Mouse (Mus musculus): Measurements from ENCODE around the gene Wars. TPM values are rescaled to one million over a fixed set of nuclear protein-coding genes. Genes with fewer than 3 reads are reported as not detected.

Gene Wars
- total RNA-seq (2014; rRNA removed) (11.7 and 14.2 TPM in 2 replicates), polyA plus RNA-seq (2012; rRNA removed) (20.2 and 24.3 TPM in 2 replicates)

GRCm38 (mm10) chr12:108893715-108894431 lies at the start of gene Wars:
Gene Wars (minus strand): TSS chr12:108894174.
- Histone ChIP-seq H3K4me3 (ENCODE audit: insufficient read depth, low read depth, low read length) (peak within 1 kb of the TSS; percentile 70), H3K9ac (ENCODE audit: low read depth, low read length) (peak within 1 kb of the TSS; percentile 63), H3K36me3 (ENCODE audit: control insufficient read depth, insufficient read depth, low read length) (no peaks in the 10 kb centered on the region), H3K27me3 (ENCODE audit: control insufficient read depth, insufficient read depth, low read length) (no peaks in the 10 kb centered on the region), H3K79me2 (ENCODE audit: control insufficient read depth, insufficient read depth, low read length) (peaks cover 10% of the 10 kb centered on the region; the same call in 1 of the 2 replicates), H3K4me1 (ENCODE audit: control insufficient read depth, insufficient read depth, low read length) (peaks cover 12% of the 10 kb centered on the region), H3K27ac (replicated peaks; ENCODE audit: insufficient read depth, low read depth, low read length) (peak within 1 kb of the TSS; percentile 32)
- TF ChIP-seq CTCF (IDR thresholded peaks at IDR 0.05; ENCODE audit: low read depth, low read length) (no peak), POLR2A (IDR thresholded peaks at IDR 0.05; ENCODE audit: extremely low read depth, insufficient read depth, low read length) (0 out of 2 replicates have a peak, but pooled peaks have one; percentile 35)
- DNase-seq (ENCODE audit: extremely low read depth, low read depth, low spot score): peak; percentile 89
- WGBS: under 1% methylated on average over 58 of the region's 58 CpGs

DNA sequence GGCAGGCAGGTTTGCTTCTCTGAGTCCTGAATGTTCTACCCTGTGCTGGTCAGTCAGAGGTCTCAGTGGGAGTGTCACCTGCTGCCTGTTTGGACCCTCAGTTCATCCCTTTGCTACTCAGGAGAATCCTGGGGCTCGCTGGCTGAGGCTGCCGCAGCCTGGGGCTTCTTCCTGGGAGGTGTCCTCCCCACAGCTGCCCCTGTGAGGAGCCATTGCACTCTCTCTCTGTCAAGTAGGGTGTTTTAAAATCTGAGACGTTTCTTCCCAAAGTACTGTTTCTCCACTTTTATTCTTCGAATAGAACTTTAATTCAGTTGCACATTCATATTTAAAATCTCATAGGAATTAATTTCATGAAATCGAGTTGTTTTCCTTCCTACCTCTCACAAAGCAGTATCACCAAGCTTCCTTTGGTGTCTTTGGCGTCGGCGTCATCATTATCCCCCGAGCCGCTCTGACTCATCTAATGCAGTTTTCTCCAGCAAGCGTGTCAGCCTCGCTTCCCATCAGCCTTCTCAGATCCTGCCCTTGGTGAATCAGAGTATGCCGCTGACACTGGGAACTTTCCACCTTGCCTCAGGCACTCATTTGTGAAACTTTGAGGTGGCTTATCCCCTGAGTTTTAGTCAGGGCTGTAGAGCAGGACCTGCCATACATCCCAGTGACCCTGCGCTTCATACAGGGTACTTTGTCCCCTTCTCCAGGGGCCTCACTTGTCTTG lies 48.4 kb upstream of the Wars start:
- DNase-seq (ENCODE audit: extremely low read depth, low read depth, low spot score): no peak
- TF ChIP-seq CTCF (IDR thresholded peaks at IDR 0.05; ENCODE audit: low read depth, low read length) (no peak), POLR2A (IDR thresholded peaks at IDR 0.05; ENCODE audit: extremely low read depth, insufficient read depth, low read length) (no peak)
- no peaks in the 10 kb centered on the region for H3K79me2 ChIP-seq (ENCODE audit: control insufficient read depth, insufficient read depth, low read length)
- WGBS: 94% methylated on average over 14 of the region's 14 CpGs
- H3K27me3 ChIP-seq (ENCODE audit: control insufficient read depth, insufficient read depth, low read length): no peaks in the 10 kb centered on the region
- no peaks in the 10 kb centered on the region for H3K4me1 ChIP-seq (ENCODE audit: control insufficient read depth, insufficient read depth, low read length)
- H3K9ac ChIP-seq (ENCODE audit: low read depth, low read length): no peak overlapping the region
- H3K27ac ChIP-seq (replicated peaks; ENCODE audit: insufficient read depth, low read depth, low read length): no peak overlapping the region
- no peak overlapping the region for H3K4me3 ChIP-seq (ENCODE audit: insufficient read depth, low read depth, low read length)
- no peaks in the 10 kb centered on the region for H3K36me3 ChIP-seq (ENCODE audit: control insufficient read depth, insufficient read depth, low read length)

- WGBS: 55% methylated on average over 2 of the region's 2 CpGs
- TF ChIP-seq POLR2A (IDR thresholded peaks at IDR 0.05; ENCODE audit: extremely low read depth, insufficient read depth, low read length): no peak
- TF ChIP-seq CTCF (IDR thresholded peaks at IDR 0.05; ENCODE audit: low read depth, low read length): no peak
- Histone ChIP-seq H3K9ac (ENCODE audit: low read depth, low read length) (no peak overlapping the region), H3K36me3 (ENCODE audit: control insufficient read depth, insufficient read depth, low read length) (no peaks in the 10 kb centered on the region), H3K4me1 (ENCODE audit: control insufficient read depth, insufficient read depth, low read length) (no peaks in the 10 kb centered on the region), H3K4me3 (ENCODE audit: insufficient read depth, low read depth, low read length) (no peak overlapping the region), H3K27ac (replicated peaks; ENCODE audit: insufficient read depth, low read depth, low read length) (no peak overlapping the region), H3K27me3 (ENCODE audit: control insufficient read depth, insufficient read depth, low read length) (no peaks in the 10 kb centered on the region), H3K79me2 (ENCODE audit: control insufficient read depth, insufficient read depth, low read length) (no peaks in the 10 kb centered on the region)
- no peak for DNase-seq (ENCODE audit: extremely low read depth, low read depth, low spot score)
Observed at GRCm38 (mm10) chr12:108941282-108941681, 47.3 kb upstream of the Wars start.

GRCm38 (mm10) chr12:108940255-108940654 lies 46.3 kb upstream of the Wars start:
- no peaks in the 10 kb centered on the region for H3K27me3 ChIP-seq (ENCODE audit: control insufficient read depth, insufficient read depth, low read length)
- no peak for DNase-seq (ENCODE audit: extremely low read depth, low read depth, low spot score)
- TF ChIP-seq POLR2A (IDR thresholded peaks at IDR 0.05; ENCODE audit: extremely low read depth, insufficient read depth, low read length) (no peak), CTCF (IDR thresholded peaks at IDR 0.05; ENCODE audit: low read depth, low read length) (no peak)
- no peaks in the 10 kb centered on the region for H3K36me3 ChIP-seq (ENCODE audit: control insufficient read depth, insufficient read depth, low read length)
- H3K27ac ChIP-seq (replicated peaks; ENCODE audit: insufficient read depth, low read depth, low read length): no peak overlapping the region
- 85% methylated on average over 1 of the region's 1 CpGs for WGBS
- H3K9ac ChIP-seq (ENCODE audit: low read depth, low read length): no peak overlapping the region
- no peak overlapping the region for H3K4me3 ChIP-seq (ENCODE audit: insufficient read depth, low read depth, low read length)
- H3K4me1 ChIP-seq (ENCODE audit: control insufficient read depth, insufficient read depth, low read length): no peaks in the 10 kb centered on the region
- no peaks in the 10 kb centered on the region for H3K79me2 ChIP-seq (ENCODE audit: control insufficient read depth, insufficient read depth, low read length)

GRCm38 (mm10) chr12:108939317-108939716 lies 45.3 kb upstream of the Wars start:
- no peaks in the 10 kb centered on the region for H3K4me1 ChIP-seq (ENCODE audit: control insufficient read depth, insufficient read depth, low read length)
- 86% methylated on average over 9 of the region's 9 CpGs for WGBS
- H3K36me3 ChIP-seq (ENCODE audit: control insufficient read depth, insufficient read depth, low read length): no peaks in the 10 kb centered on the region
- TF ChIP-seq CTCF (IDR thresholded peaks at IDR 0.05; ENCODE audit: low read depth, low read length): no peak
- no peak for TF ChIP-seq POLR2A (IDR thresholded peaks at IDR 0.05; ENCODE audit: extremely low read depth, insufficient read depth, low read length)
- no peak overlapping the region for H3K9ac ChIP-seq (ENCODE audit: low read depth, low read length)
- DNase-seq (ENCODE audit: extremely low read depth, low read depth, low spot score): no peak
- H3K27ac ChIP-seq (replicated peaks; ENCODE audit: insufficient read depth, low read depth, low read length): no peak overlapping the region
- no peak overlapping the region for H3K4me3 ChIP-seq (ENCODE audit: insufficient read depth, low read depth, low read length)
- H3K79me2 ChIP-seq (ENCODE audit: control insufficient read depth, insufficient read depth, low read length): no peaks in the 10 kb centered on the region
- no peaks in the 10 kb centered on the region for H3K27me3 ChIP-seq (ENCODE audit: control insufficient read depth, insufficient read depth, low read length)
